Mouse (Mus musculus) lung, adult 2 months (tissue): ENCODE measurements at regions not wholly inside any gene's neighbourhood (a gene's known extent, or its start where the extent isn't known, plus 50 kb on each side); places are given as distances from the start of the nearest gene placed in this dataset.

ENCODE experiments used
- DNase-seq: peaks from one replicate; pipeline ENCODE4 v3.0.0; 2022
- H3K4me1 ChIP-seq: fragments of 200-500 bp; 2 replicates; pipeline ENCODE4 v1.6.1; 2011; ENCODE audit warnings: low read length; ENCODE audit not compliant: control insufficient read depth, insufficient read depth
- H3K4me3 ChIP-seq: fragments of 200-500 bp; replicated peaks from 2 replicates; pipeline ENCODE3; 2011; ENCODE audit warnings: low read depth, mild to moderate bottlenecking, control low read depth, low read length; ENCODE audit errors: extremely low read depth
- CTCF ChIP-seq: fragments of 200-500 bp; IDR thresholded peaks from 2 replicates; pipeline ENCODE4 v1.5.1; 2011; ENCODE audit warnings: mild to moderate bottlenecking, low read length, control low read depth; ENCODE audit not compliant: insufficient read depth
- POLR2A ChIP-seq: fragments of 200-500 bp; IDR thresholded peaks from 2 replicates; pipeline ENCODE4 v1.6.1; 2011; ENCODE audit warnings: low read depth, mild to moderate bottlenecking, control low read depth, low read length, borderline replicate concordance; ENCODE audit errors: extremely low read depth
- WGBS: fragments of 180-500 bp; shearing (Covaris S2); methylation state at CpG from one replicate; pipeline ENCODE4 v1.1.7; 2018; 5-methylcytosine and 5-hydroxymethylcytosine counted together

DNA sequence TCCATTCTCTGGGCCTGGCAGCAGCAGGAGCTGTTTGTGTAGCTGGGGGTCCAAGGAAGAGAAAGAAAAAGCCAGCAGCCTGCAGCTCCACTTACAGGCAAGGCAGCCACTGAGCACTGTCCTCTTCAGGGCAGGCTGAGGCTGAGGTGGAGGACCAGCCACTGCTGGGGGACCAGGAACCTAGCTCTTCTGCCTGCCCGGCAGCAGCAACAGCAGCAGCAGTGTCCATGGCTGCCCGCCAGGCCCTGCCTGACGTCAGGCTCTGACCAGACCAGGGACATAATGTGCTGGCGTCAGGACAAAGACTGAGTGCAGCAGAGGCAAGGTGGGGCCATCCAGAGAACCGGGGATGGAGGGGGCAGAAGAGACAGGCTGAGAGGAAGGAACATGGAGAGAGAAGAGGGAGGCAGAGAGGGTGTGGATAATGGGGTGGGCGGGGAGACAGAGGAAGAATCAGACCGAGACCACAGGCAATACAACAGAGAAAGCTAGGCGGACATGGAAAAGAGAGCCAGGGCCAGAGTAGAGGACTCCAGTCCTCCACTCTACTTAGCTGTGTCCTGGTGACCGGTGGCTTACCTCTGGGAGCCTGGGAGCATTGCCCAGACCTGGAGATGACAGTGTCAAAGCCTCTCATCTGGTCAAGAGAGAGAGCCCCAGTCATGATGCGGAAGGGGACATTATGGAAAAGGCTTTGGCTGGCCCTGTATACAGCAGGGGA is 71.2 kb upstream of the Ptpn1 start:
- peaks cover 23% of the 10 kb centered on the region for H3K4me1 ChIP-seq
- H3K4me3 ChIP-seq: no peak overlapping the region
- TF ChIP-seq CTCF (no peak), POLR2A (peak; percentile 35; the same call in 1 of the 2 replicates)
- 22% methylated on average over 10 of the region's 10 CpGs for WGBS
- DNase-seq: peak; percentile 81

DNA sequence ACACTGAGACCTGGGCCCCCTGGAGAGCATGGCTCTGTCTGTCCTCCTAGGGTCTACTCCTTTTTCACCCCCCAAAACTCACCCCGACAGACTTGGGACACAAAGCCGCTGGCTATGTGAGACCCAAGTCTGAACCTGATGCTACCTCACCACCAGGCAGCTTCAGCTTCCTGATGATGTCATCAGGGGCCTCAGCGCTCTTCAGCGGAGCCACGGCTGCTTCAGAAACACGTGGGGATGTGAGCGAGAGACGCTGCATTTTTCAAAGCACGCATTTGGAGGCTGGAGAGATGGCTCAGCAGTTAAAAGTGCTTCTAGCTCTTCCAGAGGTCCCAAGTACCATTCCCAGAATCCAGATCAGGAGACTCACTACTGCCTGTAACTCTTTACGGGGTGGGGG is 72.3 kb upstream of the Ptpn1 start:
- DNase-seq: no peak
- Histone ChIP-seq H3K4me1 (peaks cover 18% of the 10 kb centered on the region), H3K4me3 (no peak overlapping the region)
- WGBS: 48% methylated on average over 10 of the region's 10 CpGs
- TF ChIP-seq POLR2A: no peak
- no peak for TF ChIP-seq CTCF

DNA sequence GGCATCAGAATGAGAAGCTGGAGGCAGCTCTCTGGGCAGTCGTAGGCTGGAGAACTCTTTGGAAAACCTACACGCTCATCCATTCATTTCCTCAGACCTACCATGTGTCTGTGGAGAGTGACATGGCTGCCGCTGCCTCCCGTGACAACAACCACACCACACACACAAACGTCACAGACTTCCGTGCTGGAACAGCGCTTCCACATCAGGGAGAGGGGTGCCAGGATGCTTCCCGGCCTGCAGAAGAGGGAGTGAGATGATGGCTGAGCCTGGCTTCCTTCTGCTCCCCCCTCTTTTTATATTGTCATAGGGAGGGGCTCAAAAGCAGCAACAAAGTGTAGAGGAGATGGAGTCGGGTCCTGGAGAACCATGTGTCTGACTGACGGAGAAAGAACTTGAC is 73.5 kb upstream of the Ptpn1 start:
- Histone ChIP-seq H3K4me1 (peaks cover 13% of the 10 kb centered on the region), H3K4me3 (no peak overlapping the region)
- DNase-seq: no peak
- 61% methylated on average over 10 of the region's 10 CpGs for WGBS
- no peak for TF ChIP-seq POLR2A
- TF ChIP-seq CTCF: no peak

DNA sequence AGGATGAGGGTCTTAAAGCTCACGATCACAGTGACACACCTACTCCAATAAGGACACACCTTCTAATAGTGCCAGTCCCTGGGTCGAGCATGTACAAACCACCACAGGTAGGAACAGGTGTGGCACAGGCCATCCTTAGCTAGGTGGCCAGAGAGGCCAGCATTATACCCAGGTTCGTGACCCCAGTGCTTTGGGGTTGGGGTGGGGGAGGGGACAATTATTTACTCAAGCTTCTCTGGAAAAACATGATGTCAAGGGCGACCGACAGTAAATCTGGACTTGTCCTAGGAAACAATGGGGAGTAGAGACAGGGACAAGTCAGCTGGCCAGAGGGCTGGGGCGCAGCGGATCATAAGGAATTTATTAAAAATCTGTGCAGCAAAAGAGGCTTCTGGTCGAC is 73.9 kb upstream of the Ptpn1 start:
- no peak for TF ChIP-seq POLR2A
- Histone ChIP-seq H3K4me3 (no peak overlapping the region), H3K4me1 (peaks cover 13% of the 10 kb centered on the region)
- 80% methylated on average over 8 of the region's 8 CpGs for WGBS
- no peak for DNase-seq

DNA sequence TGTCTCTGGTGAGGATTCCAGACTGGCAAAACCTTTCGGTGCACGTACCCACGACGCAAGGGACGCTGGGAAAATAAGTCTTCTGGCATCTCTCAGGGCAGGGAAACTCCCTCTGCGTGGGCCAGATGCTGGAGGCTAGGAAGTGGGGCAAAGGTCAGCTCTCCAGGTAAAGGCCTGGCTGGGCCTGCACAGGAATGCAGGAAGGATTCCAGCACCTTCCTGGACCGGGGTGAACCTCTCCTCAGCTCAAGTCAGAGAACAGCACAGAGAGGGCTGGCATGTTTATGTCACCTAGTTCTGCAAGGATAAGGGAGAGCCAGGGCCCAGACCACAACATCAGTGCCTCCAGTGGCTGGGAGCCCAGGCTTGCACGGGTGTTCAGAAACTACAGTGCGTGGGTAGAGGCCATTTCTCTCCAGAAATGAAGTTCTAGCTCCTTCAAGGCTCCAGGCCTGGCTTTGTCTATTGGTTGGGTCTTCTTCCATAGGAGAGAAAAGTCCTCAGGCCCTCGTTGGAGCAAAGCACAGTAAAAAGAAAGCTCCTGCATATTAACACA is 74.9 kb upstream of the Ptpn1 start:
- WGBS: 70% methylated on average over 10 of the region's 10 CpGs
- TF ChIP-seq CTCF: no peak
- TF ChIP-seq POLR2A: no peak
- Histone ChIP-seq H3K4me1 (peaks cover 13% of the 10 kb centered on the region), H3K4me3 (no peak overlapping the region)
- DNase-seq: no peak

DNA sequence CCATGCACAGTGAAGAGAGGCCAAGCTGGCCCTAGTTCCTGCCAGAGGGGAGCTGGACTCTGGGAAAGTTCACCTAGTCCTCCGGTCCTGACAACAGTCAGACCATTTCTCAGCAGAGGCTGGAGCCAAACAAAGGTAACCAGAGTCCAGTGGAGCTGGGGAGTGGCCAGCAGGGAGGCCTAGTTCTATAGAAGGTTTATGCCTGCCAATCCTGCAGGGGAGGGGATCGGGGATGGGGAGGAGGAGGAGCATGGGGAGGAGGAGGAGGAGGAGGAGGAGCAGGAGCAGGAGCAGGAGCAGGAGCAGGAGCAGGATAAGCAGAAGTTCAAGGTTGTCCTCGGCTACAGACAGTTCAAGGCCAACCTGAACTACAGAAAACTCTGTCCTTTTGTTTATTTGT is 75.8 kb upstream of the Ptpn1 start:
- 78% methylated on average over 3 of the region's 3 CpGs for WGBS
- Histone ChIP-seq H3K4me3 (no peak overlapping the region), H3K4me1 (peaks cover 18% of the 10 kb centered on the region)
- DNase-seq: no peak
- TF ChIP-seq CTCF (no peak), POLR2A (no peak)

DNA sequence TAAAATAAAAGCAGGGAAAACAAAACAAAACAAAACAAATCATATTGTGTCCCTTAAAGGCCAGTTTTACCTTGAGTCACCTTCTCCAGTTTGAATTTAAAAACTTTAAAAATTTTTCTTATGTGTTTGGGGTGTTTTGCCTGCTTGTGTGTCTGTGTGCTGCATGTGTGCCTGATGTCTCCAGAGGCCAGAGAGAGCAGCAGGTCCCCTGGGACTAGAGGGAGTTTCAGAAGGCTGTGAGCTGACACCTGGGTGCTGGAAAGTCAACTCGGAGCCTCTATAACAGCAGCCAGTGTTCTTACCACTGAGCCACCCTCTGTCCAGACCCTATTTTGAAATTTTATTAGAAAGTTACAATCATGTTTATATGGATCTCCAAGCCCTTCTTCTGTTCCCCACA is 77.8 kb upstream of the Ptpn1 start:
- TF ChIP-seq CTCF: no peak
- TF ChIP-seq POLR2A: no peak
- Histone ChIP-seq H3K4me3 (no peak overlapping the region), H3K4me1 (peaks cover 9% of the 10 kb centered on the region)
- 70% methylated on average over 1 of the region's 1 CpGs for WGBS
- no peak for DNase-seq

DNA sequence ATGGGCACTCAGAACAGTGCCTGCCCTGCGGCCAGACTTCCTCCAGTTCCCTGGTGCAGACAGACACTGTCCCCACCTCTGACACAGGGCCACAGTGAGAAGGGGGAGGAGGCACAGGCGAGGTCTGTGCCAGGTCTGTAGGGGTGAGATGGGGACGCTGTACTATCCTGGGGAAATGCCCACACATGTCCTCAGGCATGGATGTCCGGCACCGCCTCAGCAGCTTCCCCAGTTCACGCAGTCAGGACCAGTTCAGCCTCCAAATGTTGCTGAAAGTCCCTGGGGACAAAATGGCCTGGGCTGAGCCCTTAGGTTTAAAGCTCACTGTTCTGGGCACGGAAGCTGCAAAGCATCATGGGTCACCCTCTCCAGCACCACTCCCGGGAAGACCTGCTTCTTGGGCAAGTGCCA is 78.4 kb upstream of the Ptpn1 start:
- no peak for TF ChIP-seq CTCF
- 0 out of 2 replicates have a peak, but pooled peaks have one; percentile 19 for TF ChIP-seq POLR2A
- Histone ChIP-seq H3K4me1 (peaks cover 9% of the 10 kb centered on the region), H3K4me3 (no peak overlapping the region)
- 62% methylated on average over 8 of the region's 8 CpGs for WGBS
- no peak for DNase-seq

DNA sequence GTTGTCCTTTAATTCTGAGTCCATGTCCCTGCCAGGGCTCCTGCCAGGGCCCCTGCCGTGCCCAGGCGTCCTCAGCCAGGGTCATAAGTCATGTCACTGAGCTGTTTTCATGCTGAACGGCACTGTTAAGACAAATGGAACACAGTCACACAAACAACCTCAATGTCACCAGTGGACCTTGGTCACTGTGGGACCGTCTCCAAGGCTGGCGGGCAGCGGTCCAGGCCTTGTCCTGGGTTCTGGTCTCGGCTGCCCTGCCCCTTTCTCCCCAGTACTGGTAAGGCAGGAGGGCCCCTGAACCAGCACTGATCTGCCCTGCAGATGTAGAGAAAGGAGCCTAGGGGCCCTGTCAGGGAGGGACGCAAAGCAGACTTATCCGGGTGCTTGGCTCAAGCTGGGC is 79.3 kb upstream of the Ptpn1 start:
- DNase-seq: no peak
- Histone ChIP-seq H3K4me3 (no peak overlapping the region), H3K4me1 (peaks cover 9% of the 10 kb centered on the region)
- 76% methylated on average over 9 of the region's 9 CpGs for WGBS
- no peak for TF ChIP-seq POLR2A
- no peak for TF ChIP-seq CTCF

DNA sequence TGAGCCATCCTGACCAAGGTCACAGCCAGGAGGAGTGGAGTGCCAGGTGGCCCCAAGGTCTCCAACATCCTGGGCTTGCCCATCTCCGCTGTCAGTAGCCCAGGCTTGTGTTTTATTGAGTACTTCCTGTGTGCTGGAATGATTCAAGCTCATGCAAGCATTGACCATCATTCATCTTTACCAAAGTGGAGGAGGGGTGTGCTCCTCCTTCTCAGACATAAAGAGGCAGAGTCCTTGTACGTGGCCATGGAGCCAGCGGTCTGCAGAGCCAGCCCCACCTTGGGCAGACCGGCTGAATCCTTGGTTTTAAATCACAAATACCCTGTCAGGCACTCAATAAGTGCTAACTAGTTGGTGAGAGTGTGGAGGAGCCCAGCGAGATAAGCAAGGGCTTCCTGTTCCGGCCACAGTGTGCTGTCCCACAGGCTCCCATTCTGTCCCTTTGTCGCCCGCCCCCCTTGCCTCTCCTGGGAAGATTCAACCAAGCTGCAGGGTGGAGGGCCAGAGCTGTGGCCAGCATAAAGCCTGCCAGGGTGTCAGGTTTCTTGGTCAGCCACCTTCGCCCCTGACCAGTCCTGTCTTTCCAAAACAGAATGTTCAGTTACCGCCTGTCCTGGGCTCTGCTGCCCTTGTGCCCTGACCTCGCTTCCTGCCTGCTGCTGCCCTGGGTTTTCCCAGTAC is 80.5 kb upstream of the Ptpn1 start:
- WGBS: 30% methylated on average over 11 of the region's 11 CpGs
- TF ChIP-seq POLR2A (no peak), CTCF (no peak)
- peaks cover 9% of the 10 kb centered on the region for H3K4me1 ChIP-seq
- no peak overlapping the region for H3K4me3 ChIP-seq
- DNase-seq: no peak
